Mouse (Mus musculus) c-Kit-positive CD71-negative TER-119-negative erythroid progenitor cells, embryonic 14.5 days (primary cell): Measurements from ENCODE around the gene Rpia.
"Not testable (repeated sequence)": the region's sequence is repeated elsewhere in the genome, so short reads cannot be mapped to it uniquely, and the experiment has no call there.

Experiments used
- DNase-seq: peaks from one replicate; pipeline ENCODE4 v3.0.0-alpha.2; 2013; ENCODE audit warnings: low read depth

The Rpia gene

GRCm38 (mm10) chr6:70791824-70792535, at the start of gene Rpia:
TSS of gene Rpia (minus strand) at chr6:70792232.
- DNase-seq: peak; percentile 94

- DNase-seq: no peak
Measured at GRCm38 (mm10) chr6:70840281-70840680, 48.2 kb upstream of the Rpia start.

GRCm38 (mm10) chr6:70838532-70838931, 46.5 kb upstream of the Rpia start:
- DNase-seq: no peak

GRCm38 (mm10) chr6:70837297-70837696, 45.3 kb upstream of the Rpia start:
- DNase-seq: no peak

- no peak for DNase-seq
Measured at GRCm38 (mm10) chr6:70831179-70831839, 39.3 kb upstream of the Rpia start.

GRCm38 (mm10) chr6:70830552-70830951, 38.5 kb upstream of the Rpia start:
- DNase-seq: no peak

GRCm38 (mm10) chr6:70829451-70829850, 37.4 kb upstream of the Rpia start:
- no peak for DNase-seq

GRCm38 (mm10) chr6:70824987-70825337, 32.9 kb upstream of the Rpia start:
- no peak for DNase-seq

GRCm38 (mm10) chr6:70824085-70824986, 32.3 kb upstream of the Rpia start:
- DNase-seq: no peak

GRCm38 (mm10) chr6:70823277-70823676, 31.2 kb upstream of the Rpia start:
- DNase-seq: not testable (repeated sequence)

- no peak for DNase-seq
Measured at GRCm38 (mm10) chr6:70822386-70822910, 30.4 kb upstream of the Rpia start.

GRCm38 (mm10) chr6:70821566-70821965, 29.5 kb upstream of the Rpia start:
- DNase-seq: no peak

GRCm38 (mm10) chr6:70815471-70815870, 23.4 kb upstream of the Rpia start:
- DNase-seq: no peak

- DNase-seq: no peak
Measured at GRCm38 (mm10) chr6:70814629-70814950, 22.6 kb upstream of the Rpia start.

- no peak for DNase-seq
Measured at GRCm38 (mm10) chr6:70813921-70814628, 22.0 kb upstream of the Rpia start.

- DNase-seq: no peak
Measured at GRCm38 (mm10) chr6:70812526-70812895, 20.5 kb upstream of the Rpia start.

GRCm38 (mm10) chr6:70811557-70812525, 19.8 kb upstream of the Rpia start:
- peak; percentile 76 for DNase-seq

- DNase-seq: no peak
Measured at GRCm38 (mm10) chr6:70810524-70810923, 18.5 kb upstream of the Rpia start.

- DNase-seq: no peak
Measured at GRCm38 (mm10) chr6:70806514-70806912, 14.5 kb upstream of the Rpia start.

GRCm38 (mm10) chr6:70805820-70806513, 13.9 kb upstream of the Rpia start:
- peak; percentile 76 for DNase-seq
